Mouse (Mus musculus) kidney, postnatal 0 days (tissue): ENCODE results near the gene Clec2e. TPM values are rescaled to one million over a fixed set of nuclear protein-coding genes. Genes with fewer than 3 reads are reported as not detected.

Experiments used
- ATAC-seq: fragments of 200-750 bp; cut with Nextera tagmentation; replicated peaks from 2 replicates; pipeline ENCODE4 v1.8.0; 2017; ENCODE audit warnings: low read depth, moderate number of reproducible peaks, moderate TSS enrichment, moderate library complexity; ENCODE audit not compliant: low FRiP score
- DNase-seq: peaks from one replicate; pipeline ENCODE4 v3.0.0-alpha.2; 2016; ENCODE audit warnings: low spot score
- H3K27ac ChIP-seq: fragments of 300-500 bp; sonication (generic); 2 replicates; pipeline ENCODE4 v1.5.1; 2014; ENCODE audit warnings: mild to moderate bottlenecking
- H3K27me3 ChIP-seq: fragments of 300-500 bp; sonication (generic); 2 replicates; pipeline ENCODE4 v1.6.1; 2014; ENCODE audit warnings: low read length, mixed read lengths; ENCODE audit not compliant: insufficient read depth
- H3K36me3 ChIP-seq: fragments of 300-500 bp; sonication (generic); 2 replicates; pipeline ENCODE4 v1.6.1; 2014; ENCODE audit warnings: low read length, mixed read lengths; ENCODE audit not compliant: insufficient read depth
- H3K4me1 ChIP-seq: fragments of 300-500 bp; sonication (generic); replicated peaks from 2 replicates; pipeline ENCODE4 v1.6.1; 2014; ENCODE audit warnings: antibody characterized with exemption, low read length, mixed read lengths; ENCODE audit not compliant: insufficient read depth
- H3K4me2 ChIP-seq: fragments of 300-500 bp; sonication (generic); 2 replicates; pipeline ENCODE4 v1.6.1; 2014; ENCODE audit warnings: mild to moderate bottlenecking, low read length, moderate library complexity, mixed read lengths
- H3K4me3 ChIP-seq: fragments of 300-500 bp; sonication (generic); replicated peaks from 2 replicates; pipeline ENCODE4 v1.5.1; 2014; ENCODE audit warnings: low read depth, low read length
- H3K9ac ChIP-seq: fragments of 300-500 bp; sonication (generic); 2 replicates; pipeline ENCODE4 v1.6.1; 2014; ENCODE audit warnings: low read depth, low read length
- H3K9me3 ChIP-seq: fragments of 300-500 bp; sonication (generic); replicated peaks from 2 replicates; pipeline ENCODE4 v1.6.1; 2016; ENCODE audit warnings: low read length, inconsistent platforms, mixed read lengths
- CTCF ChIP-seq: IDR thresholded peaks from 2 replicates; pipeline ENCODE4 v1.5.1; 2016; ENCODE audit warnings: antibody characterized with exemption, low read depth, mild to moderate bottlenecking, moderate library complexity
- WGBS: fragments of 180-500 bp; shearing (Covaris S2); extraction: QIAGEN DNeasy Blood & Tissue Kit; methylation state at CpG from one replicate; pipeline ENCODE4 v1.1.7; 2014; 5-methylcytosine and 5-hydroxymethylcytosine counted together
- polyA plus RNA-seq: library from polyadenylated mRNA; unstranded; fragments of >200 nt; fragmentation: Nextera tagmentation; extraction: Ambion mirVana; gene quantifications from 2 replicates; pipeline ENCODE4 v1.2.1, GENCODE M21; 2015

Gene Clec2e
- polyA plus RNA-seq, 1 experiment from 2014 or later = not detected

DNA sequence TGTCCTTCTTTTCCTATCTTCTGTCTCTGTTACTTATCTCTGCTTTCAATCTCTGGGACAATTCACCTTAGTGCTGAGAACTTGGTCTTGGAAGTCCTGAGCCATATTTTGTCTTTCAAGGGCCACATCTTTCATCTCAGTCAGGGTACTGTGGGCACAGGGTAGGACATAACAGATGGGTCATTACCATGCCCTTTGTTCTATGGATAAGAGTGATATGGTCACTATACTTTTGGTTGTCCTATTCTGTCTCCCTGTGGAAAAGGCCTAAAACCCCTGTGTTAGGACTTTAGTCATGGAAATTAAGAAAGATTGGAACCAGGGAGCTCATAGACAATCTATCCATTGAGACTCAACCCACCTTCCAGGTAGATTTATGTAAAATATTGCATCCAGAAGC is 34.2 kb downstream of the Clec2e start:
- H3K27me3 ChIP-seq = no peaks in the 10 kb centered on the region
- TF ChIP-seq CTCF = no peak
- H3K9ac ChIP-seq = no peak overlapping the region
- no peak overlapping the region for H3K4me2 ChIP-seq
- H3K4me3 ChIP-seq = no peak overlapping the region
- H3K9me3 ChIP-seq = no peaks in the 10 kb centered on the region
- no peak for DNase-seq
- no peaks in the 10 kb centered on the region for H3K36me3 ChIP-seq
- no peaks in the 10 kb centered on the region for H3K4me1 ChIP-seq
- no peak overlapping the region for H3K27ac ChIP-seq
- ATAC-seq = no peak

DNA sequence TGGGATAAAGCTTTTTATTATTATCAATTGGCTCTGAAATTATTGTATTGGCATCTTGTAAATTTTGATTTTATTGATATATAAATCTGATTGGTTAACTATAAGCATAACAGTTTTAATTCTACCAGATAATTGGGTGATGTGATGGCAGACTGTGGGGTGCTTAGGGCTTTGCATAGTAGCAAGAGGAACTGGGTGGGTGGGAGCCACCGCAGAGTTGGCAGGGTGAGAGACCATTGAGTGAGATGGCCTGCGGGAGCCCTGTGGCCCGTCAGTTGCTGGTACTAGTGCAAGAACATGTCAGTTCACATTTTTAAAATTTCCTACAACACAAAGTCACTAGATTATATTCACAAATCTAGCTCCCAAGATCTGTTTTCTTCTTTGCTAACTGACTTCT is 34.9 kb downstream of the Clec2e start:
- Histone ChIP-seq H3K4me1 (no peaks in the 10 kb centered on the region), H3K9me3 (no peaks in the 10 kb centered on the region), H3K4me2 (no peak overlapping the region), H3K4me3 (no peak overlapping the region), H3K9ac (no peak overlapping the region), H3K27me3 (no peaks in the 10 kb centered on the region), H3K27ac (no peak overlapping the region), H3K36me3 (no peaks in the 10 kb centered on the region)
- ATAC-seq (no peak), DNase-seq (no peak)
- WGBS = 93% methylated on average over 3 of the region's 3 CpGs
- TF ChIP-seq CTCF = no peak

- ATAC-seq (no peak), DNase-seq (no peak)
- H3K4me1 ChIP-seq = no peaks in the 10 kb centered on the region
- H3K27me3 ChIP-seq = no peaks in the 10 kb centered on the region
- no peaks in the 10 kb centered on the region for H3K9me3 ChIP-seq
- no peak overlapping the region for H3K27ac ChIP-seq
- no peak overlapping the region for H3K4me2 ChIP-seq
- WGBS = 72% methylated on average over 3 of the region's 3 CpGs
- TF ChIP-seq CTCF = no peak
- no peak overlapping the region for H3K4me3 ChIP-seq
- no peak overlapping the region for H3K9ac ChIP-seq
- H3K36me3 ChIP-seq = no peaks in the 10 kb centered on the region
Observed at GRCm38 (mm10) chr6:129065407-129065806, 35.3 kb downstream of the Clec2e start.

DNA sequence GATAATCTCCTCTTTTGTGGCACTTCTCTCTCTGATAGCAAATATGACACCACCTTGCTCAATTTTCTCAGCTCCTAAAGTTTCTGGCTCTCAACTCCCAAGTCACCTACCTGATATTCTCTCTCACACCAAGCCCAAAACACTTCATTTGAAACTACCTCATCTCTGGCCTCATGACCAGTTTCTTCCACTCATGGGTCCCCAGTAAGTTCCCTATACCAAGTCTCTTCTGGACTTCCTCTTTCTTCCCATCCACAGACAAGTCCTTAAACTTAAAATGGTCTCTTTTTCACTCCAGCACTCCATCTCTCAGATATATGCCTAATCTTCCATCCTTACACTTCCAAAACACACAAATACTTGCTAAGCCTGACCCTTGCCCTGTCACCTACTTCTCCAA is 42.7 kb downstream of the Clec2e start:
- Histone ChIP-seq H3K9me3 (no peaks in the 10 kb centered on the region), H3K9ac (no peak overlapping the region), H3K36me3 (no peaks in the 10 kb centered on the region), H3K4me2 (no peak overlapping the region), H3K27ac (no peak overlapping the region), H3K4me3 (no peak overlapping the region), H3K4me1 (no peaks in the 10 kb centered on the region), H3K27me3 (no peaks in the 10 kb centered on the region)
- ATAC-seq (no peak), DNase-seq (no peak)
- TF ChIP-seq CTCF = no peak

DNA sequence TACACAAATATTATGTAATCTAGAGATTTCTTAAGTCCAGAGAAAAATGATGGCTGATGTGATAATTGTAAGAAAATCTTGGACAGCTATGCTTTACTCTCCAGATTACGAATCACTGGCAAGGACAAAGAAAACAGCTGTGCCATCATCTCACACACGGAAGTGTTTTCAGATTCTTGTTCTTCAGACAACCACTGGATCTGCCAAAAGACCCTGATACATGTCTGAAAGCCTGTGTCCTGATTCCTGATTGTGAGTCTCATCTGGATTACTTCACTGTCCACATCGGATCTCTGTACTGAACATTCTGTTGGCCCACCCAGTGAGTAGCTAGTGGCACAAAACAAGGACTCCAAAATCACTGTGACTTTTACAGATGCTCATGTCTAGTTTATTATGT is 44.5 kb downstream of the Clec2e start:
- H3K9ac ChIP-seq = no peak overlapping the region
- no peaks in the 10 kb centered on the region for H3K4me1 ChIP-seq
- H3K27ac ChIP-seq = no peak overlapping the region
- H3K4me3 ChIP-seq = no peak overlapping the region
- ATAC-seq = no peak
- TF ChIP-seq CTCF = no peak
- H3K9me3 ChIP-seq = no peaks in the 10 kb centered on the region
- no peaks in the 10 kb centered on the region for H3K27me3 ChIP-seq
- 79% methylated on average over 3 of the region's 3 CpGs for WGBS
- no peak overlapping the region for H3K4me2 ChIP-seq
- DNase-seq = no peak
- no peaks in the 10 kb centered on the region for H3K36me3 ChIP-seq

DNA sequence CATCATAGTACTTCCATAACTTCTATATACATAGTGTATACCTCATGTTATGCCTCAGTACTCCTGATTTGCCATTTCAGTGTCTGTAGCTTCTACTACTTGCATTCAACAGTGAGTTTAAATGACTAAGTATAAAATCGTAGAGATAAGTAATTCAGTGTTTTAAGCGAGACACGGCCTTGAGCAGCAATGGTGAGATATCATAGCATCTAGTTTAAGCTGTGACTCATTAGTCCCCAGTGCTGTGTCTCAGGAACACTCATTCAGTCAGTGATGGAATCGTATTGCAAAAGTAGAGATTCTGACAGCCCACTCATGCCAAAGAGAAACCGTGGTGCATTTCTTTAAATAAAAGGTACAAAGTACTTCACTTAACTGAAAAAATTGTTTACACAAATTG is 49.0 kb downstream of the Clec2e start:
- H3K4me3 ChIP-seq = no peak overlapping the region
- H3K27me3 ChIP-seq = no peaks in the 10 kb centered on the region
- H3K4me2 ChIP-seq = no peak overlapping the region
- no peaks in the 10 kb centered on the region for H3K4me1 ChIP-seq
- 80% methylated on average over 5 of the region's 5 CpGs for WGBS
- DNase-seq (no peak), ATAC-seq (no peak)
- no peak for TF ChIP-seq CTCF
- no peaks in the 10 kb centered on the region for H3K36me3 ChIP-seq
- no peaks in the 10 kb centered on the region for H3K9me3 ChIP-seq
- no peak overlapping the region for H3K27ac ChIP-seq
- H3K9ac ChIP-seq = no peak overlapping the region

GRCm38 (mm10) chr6:129051086-129051485 is 49.6 kb downstream of the Clec2e start:
- no peak for TF ChIP-seq CTCF
- DNase-seq (no peak), ATAC-seq (no peak)
- H3K27ac ChIP-seq = no peak overlapping the region
- WGBS = 84% methylated on average over 3 of the region's 3 CpGs
- H3K4me2 ChIP-seq = no peak overlapping the region
- no peaks in the 10 kb centered on the region for H3K4me1 ChIP-seq
- H3K9ac ChIP-seq = no peak overlapping the region
- no peaks in the 10 kb centered on the region for H3K9me3 ChIP-seq
- no peaks in the 10 kb centered on the region for H3K27me3 ChIP-seq
- H3K36me3 ChIP-seq = no peaks in the 10 kb centered on the region
- no peak overlapping the region for H3K4me3 ChIP-seq
